Mouse (Mus musculus) CD4-positive naive resting alpha-beta T cell, adult 76 days (primary cell): ENCODE data around the gene H1foo. TPM values are rescaled to one million over a fixed set of nuclear protein-coding genes. Genes with fewer than 3 reads are reported as not detected.

Experiments
- total RNA-seq: library from RNA; stranded (reverse); gene quantifications from one replicate; pipeline ENCODE4 v1.2.4, GENCODE M21; 2023

The H1foo gene
- not detected for total RNA-seq

GRCm38 (mm10) chr6:115944638-115945037, at the start of gene H1foo:
Gene H1foo (plus strand): TSS chr6:115944938.

GRCm38 (mm10) chr6:115931639-115932038, 13.1 kb upstream of the H1foo start, which contains the start of gene Rho:
Gene Rho (plus strand): TSS chr6:115931748.

GRCm38 (mm10) chr6:115994877-115995520, 50.3 kb downstream of the H1foo start, which contains the start of gene Plxnd1:
Gene Plxnd1 (minus strand): TSS chr6:115995005.

Other genes with a start within 250 kb of the H1foo start
- not detected for gene Tmem40, start 182.5 kb upstream of the H1foo start, total RNA-seq
- 8.0 TPM for gene Cand2, start 170.4 kb upstream of the H1foo start, total RNA-seq
- 3,187 TPM for gene Rpl32, start 136.2 kb upstream of the H1foo start, total RNA-seq
- 0.70 TPM for gene Efcab12, start 106.5 kb upstream of the H1foo start, total RNA-seq
- 6.4 TPM for gene Mbd4, start 91.6 kb upstream of the H1foo start, total RNA-seq
- 2.3 TPM for gene Ift122, start 91.5 kb upstream of the H1foo start, total RNA-seq
- gene Rho, start 13.2 kb upstream of the H1foo start, total RNA-seq, result not detected
- 29.4 TPM for gene Plxnd1, start 50.1 kb downstream of the H1foo start, total RNA-seq
- gene Tmcc1, start 248.5 kb downstream of the H1foo start, total RNA-seq, result 50.4 TPM